Mouse (Mus musculus) limb, embryonic 14.5 days (tissue): ENCODE results near the gene Ifitm3. TPM values are rescaled to one million over a fixed set of nuclear protein-coding genes. Genes with fewer than 3 reads are reported as not detected.

Experiments used
- ATAC-seq: fragments of 200-750 bp; cut with Nextera tagmentation; 2 replicates; pipeline ENCODE4 v1.8.0; 2017; ENCODE audit warnings: low read depth, moderate number of reproducible peaks, moderate TSS enrichment; ENCODE audit not compliant: low FRiP score
- DNase-seq: peaks from one replicate; pipeline ENCODE4 v3.0.0-alpha.2; 2015; ENCODE audit warnings: low spot score
- H3K27ac ChIP-seq: fragments of 300-500 bp; sonication (generic); replicated peaks from 2 replicates; pipeline ENCODE4 v1.5.1; 2014; ENCODE audit warnings: low read depth, mild to moderate bottlenecking, low read length, moderate library complexity, mixed read lengths
- H3K27me3 ChIP-seq: fragments of 300-500 bp; sonication (generic); 2 replicates; pipeline ENCODE4 v1.6.1; 2014; ENCODE audit warnings: low read length, mixed read lengths; ENCODE audit not compliant: control insufficient read depth, insufficient read depth
- H3K36me3 ChIP-seq: fragments of 300-500 bp; sonication (generic); 2 replicates; pipeline ENCODE4 v1.6.1; 2014; ENCODE audit warnings: mild to moderate bottlenecking, low read length, moderate library complexity, mixed read lengths; ENCODE audit not compliant: control insufficient read depth, insufficient read depth
- H3K4me1 ChIP-seq: fragments of 300-500 bp; sonication (generic); 2 replicates; pipeline ENCODE4 v1.6.1; 2014; ENCODE audit warnings: antibody characterized with exemption, low read length, mixed read lengths; ENCODE audit not compliant: control insufficient read depth, insufficient read depth
- H3K4me2 ChIP-seq: fragments of 300-500 bp; sonication (generic); replicated peaks from 2 replicates; pipeline ENCODE4 v1.6.1; 2014; ENCODE audit warnings: low read depth, mild to moderate bottlenecking, low read length, moderate library complexity; ENCODE audit not compliant: severe bottlenecking
- H3K4me3 ChIP-seq: fragments of 300-500 bp; sonication (generic); replicated peaks from 2 replicates; pipeline ENCODE4 v1.5.1; 2014; ENCODE audit warnings: low read length
- H3K9ac ChIP-seq: fragments of 300-500 bp; sonication (generic); 2 replicates; pipeline ENCODE4 v1.6.1; 2014; ENCODE audit warnings: mild to moderate bottlenecking, low read depth, low read length, moderate library complexity; ENCODE audit not compliant: severe bottlenecking
- H3K9me3 ChIP-seq: fragments of 300-500 bp; sonication (generic); 2 replicates; pipeline ENCODE4 v1.6.1; 2016; ENCODE audit warnings: low read length; ENCODE audit not compliant: control insufficient read depth
- POLR2A ChIP-seq: fragments of 200-500 bp; IDR thresholded peaks from 2 replicates; pipeline ENCODE4 v1.8.0; 2012; ENCODE audit warnings: inconsistent platforms, mild to moderate bottlenecking, moderate library complexity, borderline replicate concordance; ENCODE audit not compliant: insufficient read depth, insufficient read length; ENCODE audit errors: extremely low read depth
- WGBS: fragments of 180-500 bp; shearing (Covaris S2); extraction: QIAGEN DNeasy Blood & Tissue Kit; methylation state at CpG from one replicate; pipeline ENCODE4 v1.1.7; 2014; 5-methylcytosine and 5-hydroxymethylcytosine counted together
- polyA plus RNA-seq, 2 experiments: library from polyadenylated mRNA; depleted of rRNA in 1 of 2; stranded (reverse) in 1 of 2; unstranded in 1 of 2; fragments of >200 nt; fragmentation: Nextera tagmentation in 1 of 2; extraction: Ambion mirVana in 1 of 2; gene quantifications; 2 replicates each; pipeline versions ENCODE4 v1.2.1 to v1.2.3; 2012 to 2014

Gene Ifitm3
- polyA plus RNA-seq, 2 experiments: 85.6 to 201 TPM

DNA sequence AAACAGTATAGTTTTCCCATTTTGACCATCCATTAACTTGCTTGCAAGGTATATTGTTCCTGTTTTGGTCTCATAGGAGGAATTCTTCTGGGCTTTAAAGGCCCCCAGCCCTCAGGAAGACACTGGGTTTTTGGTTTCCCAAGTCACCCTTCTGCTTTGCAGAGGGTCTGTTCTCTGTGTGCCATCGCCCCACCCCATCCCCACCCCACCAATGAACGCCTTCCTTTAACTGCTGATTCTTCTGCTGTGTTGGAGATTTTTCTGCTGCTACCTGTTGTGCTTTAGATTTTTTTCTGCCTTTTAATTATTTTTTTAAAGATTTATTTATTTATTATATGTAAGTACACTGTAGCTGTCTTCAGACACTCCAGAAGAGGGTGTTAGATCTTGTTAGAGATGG is 18.3 kb upstream of the Ifitm3 start, which contains the start of gene Gm17387:
Gm17387 (plus strand) TSS at position 301 of the 400 bp plus-strand sequence.
- H3K27me3 ChIP-seq: no peaks in the 10 kb centered on the region
- TF ChIP-seq POLR2A: no peak
- 0 out of 2 replicates have a peak, but pooled peaks cover 3% of the 10 kb centered on the region for H3K4me1 ChIP-seq
- H3K36me3 ChIP-seq: no peaks in the 10 kb centered on the region
- H3K4me3 ChIP-seq: no peak within 1 kb of the TSS
- no peak within 1 kb of the TSS for H3K4me2 ChIP-seq
- H3K9ac ChIP-seq: no peak within 1 kb of the TSS
- ATAC-seq (no peak), DNase-seq (no peak)
- 91% methylated on average over 2 of the region's 2 CpGs for WGBS
- H3K9me3 ChIP-seq: no peaks in the 10 kb centered on the region
- no peak within 1 kb of the TSS for H3K27ac ChIP-seq

DNA sequence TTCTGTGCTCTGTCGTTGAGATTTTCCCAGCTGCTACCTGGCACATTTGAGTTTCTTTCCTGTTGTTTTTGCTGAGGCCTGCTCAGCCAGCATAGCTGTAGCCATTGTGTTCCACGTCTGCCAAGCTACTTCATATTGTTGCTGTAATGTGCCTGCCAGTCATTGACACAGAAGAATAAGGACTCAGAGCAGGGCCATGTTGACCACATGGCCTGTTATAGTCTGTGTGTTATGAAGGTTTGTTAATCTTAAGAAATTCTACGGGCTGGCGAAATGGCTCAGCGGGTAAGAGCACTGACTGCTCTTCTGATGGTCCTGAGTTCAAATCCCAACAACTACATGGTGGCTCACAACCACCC is 16.1 kb upstream of the Ifitm3 start:
- no peak for DNase-seq
- no peaks in the 10 kb centered on the region for H3K36me3 ChIP-seq
- H3K27ac ChIP-seq: no peak overlapping the region
- H3K27me3 ChIP-seq: no peaks in the 10 kb centered on the region
- ATAC-seq: no peak
- no peaks in the 10 kb centered on the region for H3K4me1 ChIP-seq
- no peak overlapping the region for H3K4me3 ChIP-seq
- no peaks in the 10 kb centered on the region for H3K9me3 ChIP-seq
- no peak overlapping the region for H3K9ac ChIP-seq
- no peak overlapping the region for H3K4me2 ChIP-seq
- no peak for TF ChIP-seq POLR2A
- WGBS: 71% methylated on average over 5 of the region's 5 CpGs

DNA sequence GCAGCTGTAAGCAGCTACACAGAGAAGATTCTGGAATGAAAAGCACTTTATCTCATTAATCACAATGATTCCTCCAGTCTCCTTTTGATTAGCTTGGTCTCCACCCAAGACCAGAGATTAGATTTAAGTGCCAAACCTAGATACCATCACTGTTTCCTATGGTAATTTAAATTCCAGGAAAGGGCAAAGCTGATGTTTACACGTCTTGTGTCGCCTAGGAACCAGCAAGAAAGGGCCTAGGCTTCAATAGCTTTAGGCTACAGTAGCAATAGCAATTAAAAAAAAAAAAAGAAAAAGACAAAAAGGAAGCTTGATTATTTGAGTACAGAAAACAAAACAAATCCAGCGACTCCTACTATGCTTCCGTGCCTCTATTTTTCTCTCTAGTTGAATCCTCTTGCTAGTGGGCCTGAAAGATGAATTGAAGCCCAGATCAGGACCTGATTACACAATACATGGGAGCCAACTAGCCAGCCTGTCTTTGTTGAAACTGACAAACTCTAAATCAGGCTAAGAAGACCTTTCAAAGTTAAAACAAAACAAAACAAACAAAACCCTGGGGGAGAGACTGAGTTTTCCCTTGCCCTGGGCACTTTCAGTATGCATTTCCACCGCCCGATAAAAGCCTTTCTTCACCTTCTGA is 15.6 kb upstream of the Ifitm3 start:
- ATAC-seq (no peak), DNase-seq (no peak)
- Histone ChIP-seq H3K4me1 (no peaks in the 10 kb centered on the region), H3K9ac (no peak overlapping the region), H3K4me3 (no peak overlapping the region), H3K27me3 (no peaks in the 10 kb centered on the region), H3K27ac (no peak overlapping the region), H3K36me3 (no peaks in the 10 kb centered on the region), H3K4me2 (no peak overlapping the region), H3K9me3 (no peaks in the 10 kb centered on the region)
- WGBS: 66% methylated on average over 6 of the region's 6 CpGs
- no peak for TF ChIP-seq POLR2A

DNA sequence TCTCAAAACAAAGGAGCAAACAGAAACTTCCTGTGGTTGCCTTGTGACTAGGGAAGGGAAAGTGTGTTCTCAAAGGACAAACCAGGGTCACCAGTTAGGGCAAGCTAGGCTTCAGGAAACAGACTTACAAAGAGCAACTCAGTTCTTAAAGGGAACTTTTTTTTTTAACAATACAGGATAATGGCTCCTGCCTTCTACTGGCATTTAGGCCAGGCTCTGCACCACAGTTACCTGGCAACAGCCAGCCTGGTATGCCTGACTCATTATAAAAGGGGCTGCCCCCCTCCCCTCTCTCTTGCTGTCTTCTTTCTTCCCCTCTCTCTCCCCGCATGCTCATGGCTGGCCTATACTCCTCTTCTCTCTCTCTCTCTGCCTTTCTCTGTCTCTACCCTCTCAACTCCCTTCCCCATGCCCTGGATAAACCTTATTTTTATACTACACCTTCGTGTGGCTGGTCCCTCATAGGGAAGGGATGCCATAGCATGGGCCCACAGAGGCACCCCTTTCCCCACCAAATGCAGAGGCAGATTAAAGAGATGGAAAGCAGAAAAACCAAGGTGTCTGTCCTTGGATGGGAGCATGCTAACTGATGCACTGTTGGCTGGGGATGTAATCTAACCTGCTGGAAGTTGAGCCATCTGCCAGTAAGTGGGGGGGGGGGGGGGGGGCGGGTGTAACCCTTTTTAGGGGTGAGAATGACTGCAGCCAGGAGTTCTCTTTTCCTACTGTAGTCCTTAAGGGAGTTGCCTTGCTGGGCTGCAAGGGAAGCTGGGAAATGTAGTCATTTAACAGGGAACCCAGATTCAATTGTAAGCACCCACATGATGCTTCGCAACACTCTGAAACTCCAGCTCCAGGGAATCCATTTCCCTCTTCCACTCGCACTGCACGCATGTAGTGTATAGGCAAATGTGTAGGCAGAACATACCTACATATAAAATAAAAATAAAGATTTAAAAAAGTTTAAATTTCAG is 14.6 kb upstream of the Ifitm3 start:
- no peak overlapping the region for H3K27ac ChIP-seq
- H3K9ac ChIP-seq: no peak overlapping the region
- DNase-seq (no peak), ATAC-seq (no peak)
- H3K27me3 ChIP-seq: no peaks in the 10 kb centered on the region
- no peak for TF ChIP-seq POLR2A
- no peak overlapping the region for H3K4me3 ChIP-seq
- no peaks in the 10 kb centered on the region for H3K4me1 ChIP-seq
- H3K9me3 ChIP-seq: no peaks in the 10 kb centered on the region
- WGBS: 56% methylated on average over 5 of the region's 6 CpGs
- H3K4me2 ChIP-seq: no peak overlapping the region
- no peaks in the 10 kb centered on the region for H3K36me3 ChIP-seq
